In genomic region chr3:138142052-138142732, GRCm38 (mm10) we compare ENCODE assay signal across 8 mouse cellular contexts. TPM values are rescaled to one million over a fixed set of nuclear protein-coding genes. Genes with fewer than 3 reads are reported as not detected.
DNase-seq lines count a peak whose midpoint lies in the region; ATAC-seq and TF ChIP-seq lines count a peak whose summit lies in the region.

No protein-coding gene starts in this region.

- no peaks in the 10 kb centered on the region for H3K9me3 ChIP-seq in heart, embryonic 10.5 days
- H3K9me3 ChIP-seq in liver, embryonic 13.5 days (replicated peaks): no peaks in the 10 kb centered on the region

- no peak for ATAC-seq in liver, embryonic 13.5 days (ENCODE audit: low read depth)

- WGBS in heart, embryonic 10.5 days: 64% methylated on average over 4 of the region's 4 CpGs
- WGBS in liver, embryonic 13.5 days (ENCODE audit: insufficient replicate concordance): 68% methylated on average over 4 of the region's 4 CpGs

- no peaks in the 10 kb centered on the region for H3K27me3 ChIP-seq in heart, embryonic 10.5 days (ENCODE audit: insufficient read depth, poor library complexity, severe bottlenecking)
- H3K27me3 ChIP-seq in liver, embryonic 13.5 days: no peaks in the 10 kb centered on the region

- peak overlapping the region; percentile 99 for H3K27ac ChIP-seq in left cerebral cortex, adult 2 months
- H3K27ac ChIP-seq in cortical plate, adult 2 months (ENCODE audit: insufficient read depth, low read length): no peak overlapping the region
- H3K27ac ChIP-seq in heart, embryonic 10.5 days: peak overlapping the region; percentile 96
- no peak overlapping the region for H3K27ac ChIP-seq in liver, embryonic 13.5 days

- H3K4me3 ChIP-seq in left cerebral cortex, adult 2 months: peak overlapping the region; percentile 65
- H3K4me3 ChIP-seq in cortical plate, adult 2 months (ENCODE audit: insufficient read depth, low read length): peak overlapping the region; percentile 47; the same call in 1 of the 2 replicates
- peak overlapping the region; percentile 73 for H3K4me3 ChIP-seq in heart, embryonic 10.5 days
- H3K4me3 ChIP-seq in liver, embryonic 13.5 days (replicated peaks): peak overlapping the region; percentile 35

- TF ChIP-seq CTCF in left cerebral cortex, adult 2 months (IDR thresholded peaks at IDR 0.05): no peak
- no peak for TF ChIP-seq CTCF in cortical plate, adult 2 months (IDR thresholded peaks at IDR 0.05; ENCODE audit: extremely low read depth, insufficient read depth, low read length)

- TF ChIP-seq POLR2A in cortical plate, adult 2 months (IDR thresholded peaks at IDR 0.05; ENCODE audit: extremely low read depth, insufficient read depth, low read length): no peak

- H3K4me1 ChIP-seq in cortical plate, adult 2 months (ENCODE audit: control insufficient read depth, insufficient read depth, low read length): no peaks in the 10 kb centered on the region; the same call in 1 of the 2 replicates
- H3K4me1 ChIP-seq in heart, embryonic 10.5 days: peaks cover 3% of the 10 kb centered on the region; the same call in 1 of the 2 replicates
- peaks cover 9% of the 10 kb centered on the region for H3K4me1 ChIP-seq in liver, embryonic 13.5 days (replicated peaks)

- peak overlapping the region; percentile 55 for H3K4me2 ChIP-seq in liver, embryonic 13.5 days

- H3K9ac ChIP-seq in liver, embryonic 13.5 days: peak overlapping the region; percentile 44

- intact Hi-C loops in left cerebral cortex, adult 2 months (cut with DNase I): loop anchor here (2.0 kb wide), 1 partner anchor 223 kb away; the partner anchor contains the start of gene Lamtor3
- intact Hi-C loops in left cerebral cortex, postnatal 10 days (cut with DNase I): loop anchor here (5.0 kb wide), 2 partner anchors 65 to 150 kb away; no protein-coding TSS in a partner anchor

- DNase-seq in left cerebral cortex, adult 2 months (ENCODE audit: extremely low spot score in 1 of 2, low spot score in 2 of 2): no peak
- no peak for DNase-seq in left cerebral cortex, postnatal 10 days (ENCODE audit: extremely low spot score in 1 of 2, low spot score in 2 of 2)
- DNase-seq in heart, embryonic 10.5 days (ENCODE audit: low spot score): no peak
- no peak for DNase-seq in liver, embryonic 13.5 days
- no peak for DNase-seq in urinary bladder, postnatal 36 days (ENCODE audit: low spot score in 2 of 2)
- no peak for DNase-seq in right cerebral cortex, postnatal 4 days
- DNase-seq in spleen, adult 12 weeks (ENCODE audit: low spot score): no peak

- H3K36me3 ChIP-seq in heart, embryonic 10.5 days: peaks cover 3% of the 10 kb centered on the region; the same call in 1 of the 2 replicates
- H3K36me3 ChIP-seq in liver, embryonic 13.5 days: no peaks in the 10 kb centered on the region

RNA-seq across cellular contexts. Expression of gene Trmt10a, which starts 1.1 kb away (rescaled TPM):
- total RNA-seq in left cerebral cortex, adult 2 months (2021): 1 to 10 TPM; 5.8 to 6.2 TPM
- total RNA-seq in left cerebral cortex, postnatal 10 days (2021): 1 to 10 TPM; 4.1 to 7.7 TPM
- polyA plus RNA-seq in cortical plate, adult 2 months (2012; rRNA removed): 6.7 and 9.0 TPM in 2 replicates
- 12.7 and 13.7 TPM in 2 replicates for polyA plus RNA-seq in heart, embryonic 10.5 days (2016; fragmentation: Nextera tagmentation; extraction: Ambion mirVana)
- 7.3 and 8.6 TPM in 2 replicates for polyA plus RNA-seq in liver, embryonic 13.5 days (2015; fragmentation: Nextera tagmentation; extraction: Ambion mirVana)

RNA-seq across cellular contexts. Expression of gene Mttp, which starts 2.6 kb away (rescaled TPM):
- total RNA-seq in left cerebral cortex, adult 2 months (2021): 1 to 10 TPM; 6.2 to 6.5 TPM
- total RNA-seq in left cerebral cortex, postnatal 10 days (2021): 1 to 10 TPM; 4.4 to 4.9 TPM
- 7.5 and 7.7 TPM in 2 replicates for polyA plus RNA-seq in cortical plate, adult 2 months (2012; rRNA removed)
- polyA plus RNA-seq in heart, embryonic 10.5 days (2016; fragmentation: Nextera tagmentation; extraction: Ambion mirVana): 9.0 and 19.0 TPM in 2 replicates
- 27.4 and 36.9 TPM in 2 replicates for polyA plus RNA-seq in liver, embryonic 13.5 days (2015; fragmentation: Nextera tagmentation; extraction: Ambion mirVana)

RNA-seq across cellular contexts. Expression of gene 4930579F01Rik, which starts 51.4 kb away (rescaled TPM):
- total RNA-seq in left cerebral cortex, adult 2 months (2021): not detected
- total RNA-seq in left cerebral cortex, postnatal 10 days (2021): not detected
- not detected in 2 replicates for polyA plus RNA-seq in cortical plate, adult 2 months (2012; rRNA removed)
- polyA plus RNA-seq in heart, embryonic 10.5 days (2016; fragmentation: Nextera tagmentation; extraction: Ambion mirVana): not detected in 2 replicates
- polyA plus RNA-seq in liver, embryonic 13.5 days (2015; fragmentation: Nextera tagmentation; extraction: Ambion mirVana): not detected in 2 replicates

Comparison
In these comparisons a context has a peak if more than half of its experiments do, and no peak if none do; other contexts are left out.
1. H3K27ac ChIP-seq: peak in left cerebral cortex, adult 2 months (single experiment) and heart, embryonic 10.5 days (single experiment); none in cortical plate, adult 2 months (single experiment) and liver, embryonic 13.5 days (single experiment).
2. Peak in every context shown above with its lines, with median percentiles within 50 percentile points of each other: H3K4me3 ChIP-seq.